Mouse (Mus musculus): ENCODE data around the gene Gtf2h3.

DNA sequence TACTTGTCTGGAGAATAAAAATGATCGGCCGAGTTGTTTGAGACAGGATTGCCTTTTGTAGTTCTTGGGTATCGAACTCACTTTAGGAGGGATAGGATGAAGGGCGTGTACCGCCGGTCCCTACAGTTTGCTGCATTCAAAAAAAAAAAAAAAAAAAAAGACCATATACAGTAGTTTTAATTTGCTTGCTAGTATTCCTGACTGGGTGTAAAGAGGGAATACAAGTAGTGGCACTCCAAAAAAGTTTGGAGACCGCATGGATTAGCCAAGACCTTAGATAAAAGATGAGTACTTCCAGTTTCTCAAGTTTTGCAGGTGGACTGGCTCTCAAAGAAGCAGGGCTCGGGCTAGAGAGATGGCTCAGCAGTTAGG is 37.4 kb upstream of the Gtf2h3 start:
- TF ChIP-seq POLR2A (IDR thresholded peaks at IDR 0.05; ENCODE audit: insufficient read depth, low read depth, low read length) = no peak
- no peak for TF ChIP-seq CTCF (IDR thresholded peaks at IDR 0.05; ENCODE audit: insufficient read depth, low read depth, low read length)

Data from olfactory bulb, adult 2 months (tissue).